Mouse (Mus musculus) forebrain, embryonic 13.5 days (tissue): ENCODE results near the gene Pla2g5. TPM values are rescaled to one million over a fixed set of nuclear protein-coding genes. Genes with fewer than 3 reads are reported as not detected.

Source experiments
- ATAC-seq: fragments of 200-750 bp; cut with Nextera tagmentation; 2 replicates; pipeline ENCODE4 v1.8.0; 2017
- H3K27ac ChIP-seq: fragments of 300-500 bp; sonication (generic); 2 replicates; pipeline ENCODE4 v1.5.1; 2015; ENCODE audit warnings: inconsistent platforms, mild to moderate bottlenecking, moderate library complexity
- H3K27me3 ChIP-seq: fragments of 300-500 bp; sonication (generic); 2 replicates; pipeline ENCODE4 v1.6.1; 2015; ENCODE audit warnings: mild to moderate bottlenecking, inconsistent platforms
- H3K36me3 ChIP-seq: fragments of 300-500 bp; sonication (generic); 2 replicates; pipeline ENCODE4 v1.6.1; 2015; ENCODE audit warnings: mild to moderate bottlenecking, inconsistent platforms; ENCODE audit not compliant: poor library complexity, severe bottlenecking
- H3K4me1 ChIP-seq: fragments of 300-500 bp; sonication (generic); 2 replicates; pipeline ENCODE4 v1.6.1; 2015; ENCODE audit warnings: inconsistent platforms
- H3K4me2 ChIP-seq: fragments of 300-500 bp; sonication (generic); 2 replicates; pipeline ENCODE4 v1.6.1; 2015; ENCODE audit warnings: inconsistent platforms, mild to moderate bottlenecking, moderate library complexity
- H3K4me3 ChIP-seq: fragments of 300-500 bp; sonication (generic); 2 replicates; pipeline ENCODE4 v1.5.1; 2015; ENCODE audit warnings: mild to moderate bottlenecking, inconsistent platforms
- H3K9ac ChIP-seq: fragments of 300-500 bp; sonication (generic); 2 replicates; pipeline ENCODE4 v1.6.1; 2015; ENCODE audit warnings: mild to moderate bottlenecking, inconsistent platforms
- H3K9me3 ChIP-seq: fragments of 300-500 bp; sonication (generic); replicated peaks from 2 replicates; pipeline ENCODE4 v1.6.1; 2016; ENCODE audit warnings: inconsistent platforms
- WGBS: fragments of 180-500 bp; shearing (Covaris S2); methylation state at CpG from one replicate; pipeline ENCODE4 v1.1.7; 2015; 5-methylcytosine and 5-hydroxymethylcytosine counted together
- polyA plus RNA-seq: library from polyadenylated mRNA; unstranded; fragments of >200 nt; fragmentation: Nextera tagmentation; extraction: Ambion mirVana; gene quantifications from 2 replicates; pipeline ENCODE4 v1.2.1, GENCODE M21; 2015

Pla2g5 gene
- polyA plus RNA-seq, 1 experiment from 2014 or later = 0.26 TPM

- WGBS = 85% methylated on average over 6 of the region's 6 CpGs
- no peak overlapping the region for H3K4me3 ChIP-seq
- no peak for ATAC-seq
Measured at GRCm38 (mm10) chr4:138817736-138818135, 45.5 kb downstream of the Pla2g5 start.

DNA sequence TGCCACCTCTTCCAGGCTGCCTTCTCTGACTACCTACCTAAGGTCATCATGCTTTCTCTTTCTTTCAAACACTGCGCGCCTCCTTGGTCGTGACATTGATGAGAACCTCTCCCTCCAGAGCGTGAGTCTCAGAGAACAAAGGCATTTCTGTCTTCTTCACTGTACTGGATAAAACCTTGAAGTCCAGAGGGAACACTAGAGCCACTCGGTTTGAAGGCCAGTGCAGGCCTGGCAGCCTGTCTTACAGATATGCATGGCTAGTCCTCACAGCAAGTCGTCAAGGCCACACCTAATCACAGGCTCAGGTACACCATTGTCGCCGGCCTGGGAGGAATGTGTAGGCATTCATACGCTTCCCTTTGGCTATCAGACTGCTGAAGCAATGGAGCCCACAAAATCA lies 47.1 kb downstream of the Pla2g5 start:
- H3K9ac ChIP-seq = no peak overlapping the region
- no peak overlapping the region for H3K4me2 ChIP-seq
- H3K27ac ChIP-seq = no peak overlapping the region
- no peak for ATAC-seq
- H3K27me3 ChIP-seq = no peaks in the 10 kb centered on the region
- 86% methylated on average over 9 of the region's 9 CpGs for WGBS
- no peaks in the 10 kb centered on the region for H3K9me3 ChIP-seq
- no peak overlapping the region for H3K4me3 ChIP-seq
- peaks cover 5% of the 10 kb centered on the region; the same call in 1 of the 2 replicates for H3K4me1 ChIP-seq
- no peaks in the 10 kb centered on the region for H3K36me3 ChIP-seq

More at GRCm38 (mm10) chr4:138817736-138818135, 45.5 kb downstream of the Pla2g5 start:
- H3K4me2 ChIP-seq = no peak overlapping the region
- no peaks in the 10 kb centered on the region for H3K27me3 ChIP-seq
- H3K4me1 ChIP-seq = peaks cover 5% of the 10 kb centered on the region; the same call in 1 of the 2 replicates
- no peak overlapping the region for H3K9ac ChIP-seq
- no peak overlapping the region for H3K27ac ChIP-seq
- peaks cover 6% of the 10 kb centered on the region for H3K9me3 ChIP-seq
- no peaks in the 10 kb centered on the region for H3K36me3 ChIP-seq

- 85% methylated on average over 7 of the region's 7 CpGs for WGBS
- Histone ChIP-seq H3K27me3 (no peaks in the 10 kb centered on the region), H3K4me2 (no peak overlapping the region), H3K9me3 (no peaks in the 10 kb centered on the region), H3K36me3 (no peaks in the 10 kb centered on the region), H3K4me1 (peaks cover 10% of the 10 kb centered on the region), H3K9ac (no peak overlapping the region), H3K27ac (no peak overlapping the region), H3K4me3 (no peak overlapping the region)
- ATAC-seq = no peak
Measured at GRCm38 (mm10) chr4:138806920-138807541, 56.3 kb downstream of the Pla2g5 start.

GRCm38 (mm10) chr4:138806160-138806559 lies 57.1 kb downstream of the Pla2g5 start:
- 88% methylated on average over 8 of the region's 8 CpGs for WGBS
- ATAC-seq = no peak
- peaks cover 10% of the 10 kb centered on the region for H3K4me1 ChIP-seq
- no peak overlapping the region for H3K27ac ChIP-seq
- H3K27me3 ChIP-seq = no peaks in the 10 kb centered on the region
- no peaks in the 10 kb centered on the region for H3K9me3 ChIP-seq
- no peak overlapping the region for H3K4me3 ChIP-seq
- H3K9ac ChIP-seq = no peak overlapping the region
- no peak overlapping the region for H3K4me2 ChIP-seq
- no peaks in the 10 kb centered on the region for H3K36me3 ChIP-seq

DNA sequence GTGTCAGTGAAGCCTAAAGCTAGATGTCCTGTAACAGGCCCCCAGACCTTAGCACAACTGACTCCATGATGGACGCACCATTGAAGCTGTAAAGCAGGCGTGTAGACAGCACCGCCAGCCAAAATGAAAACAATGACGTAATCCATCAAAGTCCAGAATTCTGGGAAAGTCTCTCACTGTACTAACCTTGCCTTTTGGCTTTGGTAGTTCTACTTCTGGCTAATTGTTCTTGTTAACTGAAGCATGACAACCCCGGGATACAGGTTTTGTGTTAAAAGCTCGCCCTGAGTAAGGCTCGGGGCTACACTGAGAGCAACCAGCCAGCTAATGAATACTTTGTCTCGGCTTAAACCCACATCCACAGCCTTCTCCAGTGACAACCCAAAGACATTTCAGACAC lies 58.0 kb downstream of the Pla2g5 start:
- Histone ChIP-seq H3K4me1 (peaks cover 10% of the 10 kb centered on the region), H3K4me2 (no peak overlapping the region), H3K4me3 (no peak overlapping the region), H3K36me3 (no peaks in the 10 kb centered on the region), H3K27me3 (no peaks in the 10 kb centered on the region), H3K27ac (no peak overlapping the region), H3K9me3 (no peaks in the 10 kb centered on the region), H3K9ac (no peak overlapping the region)
- ATAC-seq = no peak
- WGBS = 18% methylated on average over 8 of the region's 8 CpGs

DNA sequence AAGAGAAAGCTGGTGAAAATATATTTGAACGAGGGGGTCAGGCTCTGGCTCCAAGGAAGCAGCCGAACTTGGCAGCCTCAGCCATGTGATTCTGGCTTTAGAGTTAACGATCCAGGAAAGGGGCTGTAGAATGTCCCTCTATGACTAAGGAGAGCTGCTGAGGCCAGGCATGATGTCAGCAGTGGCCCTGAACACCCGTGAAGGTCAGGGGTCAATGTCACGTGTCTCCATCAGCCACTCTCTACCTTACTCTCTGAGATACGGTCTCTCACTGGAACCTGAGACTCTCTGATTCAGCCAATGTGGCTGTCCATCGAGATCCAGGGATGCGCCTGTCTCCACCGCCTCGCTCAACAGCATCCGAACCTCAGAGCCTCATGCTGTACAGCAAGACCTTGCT lies 60.4 kb downstream of the Pla2g5 start:
- H3K4me1 ChIP-seq = peaks cover 10% of the 10 kb centered on the region
- no peaks in the 10 kb centered on the region for H3K36me3 ChIP-seq
- no peak overlapping the region for H3K9ac ChIP-seq
- 86% methylated on average over 11 of the region's 11 CpGs for WGBS
- no peak for ATAC-seq
- no peaks in the 10 kb centered on the region for H3K9me3 ChIP-seq
- no peaks in the 10 kb centered on the region for H3K27me3 ChIP-seq
- H3K27ac ChIP-seq = no peak overlapping the region
- H3K4me2 ChIP-seq = no peak overlapping the region
- no peak overlapping the region for H3K4me3 ChIP-seq

DNA sequence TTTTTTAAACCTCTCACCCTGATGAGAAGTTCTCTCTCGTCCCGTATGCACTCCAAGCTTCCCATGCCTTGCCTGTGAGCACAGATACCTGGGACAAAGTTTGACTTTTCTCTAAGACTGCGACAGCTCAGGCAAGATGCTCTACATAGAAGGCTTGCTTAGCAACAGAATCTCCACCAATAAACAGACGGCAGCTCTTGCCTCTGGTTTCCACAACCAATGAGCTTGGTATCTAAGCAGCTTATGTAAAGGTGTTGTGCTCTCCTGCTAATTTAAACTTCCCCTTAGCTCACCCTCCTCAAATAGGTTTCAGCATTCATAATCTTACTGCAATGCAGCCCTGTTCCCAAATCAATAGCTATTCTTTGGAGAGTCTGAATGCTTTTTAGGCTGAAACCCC lies 61.7 kb downstream of the Pla2g5 start:
- Histone ChIP-seq H3K9ac (no peak overlapping the region), H3K36me3 (no peaks in the 10 kb centered on the region), H3K9me3 (no peaks in the 10 kb centered on the region), H3K4me2 (no peak overlapping the region), H3K4me3 (no peak overlapping the region), H3K4me1 (peaks cover 10% of the 10 kb centered on the region), H3K27ac (no peak overlapping the region), H3K27me3 (no peaks in the 10 kb centered on the region)
- WGBS = 88% methylated on average over 4 of the region's 4 CpGs
- no peak for ATAC-seq

GRCm38 (mm10) chr4:138800134-138800744 lies 63.0 kb downstream of the Pla2g5 start:
- Histone ChIP-seq H3K4me1 (peaks cover 4% of the 10 kb centered on the region), H3K4me3 (no peak overlapping the region), H3K9ac (no peak overlapping the region), H3K36me3 (no peaks in the 10 kb centered on the region), H3K4me2 (no peak overlapping the region), H3K27me3 (no peaks in the 10 kb centered on the region), H3K27ac (no peak overlapping the region), H3K9me3 (no peaks in the 10 kb centered on the region)
- no peak for ATAC-seq
- 86% methylated on average over 12 of the region's 12 CpGs for WGBS

GRCm38 (mm10) chr4:138797217-138797570 lies 66.1 kb downstream of the Pla2g5 start:
- no peak overlapping the region for H3K27ac ChIP-seq
- 84% methylated on average over 4 of the region's 4 CpGs for WGBS
- H3K4me3 ChIP-seq = no peak overlapping the region
- H3K4me1 ChIP-seq = no peaks in the 10 kb centered on the region
- no peaks in the 10 kb centered on the region for H3K36me3 ChIP-seq
- H3K9ac ChIP-seq = no peak overlapping the region
- H3K4me2 ChIP-seq = no peak overlapping the region
- H3K9me3 ChIP-seq = no peaks in the 10 kb centered on the region
- ATAC-seq = no peak
- H3K27me3 ChIP-seq = no peaks in the 10 kb centered on the region

- Histone ChIP-seq H3K27ac (no peak overlapping the region), H3K4me1 (no peaks in the 10 kb centered on the region), H3K4me2 (no peak overlapping the region), H3K36me3 (no peaks in the 10 kb centered on the region), H3K27me3 (no peaks in the 10 kb centered on the region), H3K4me3 (no peak overlapping the region), H3K9ac (no peak overlapping the region), H3K9me3 (no peaks in the 10 kb centered on the region)
- WGBS = 50% methylated on average over 6 of the region's 6 CpGs
- no peak for ATAC-seq
Measured at GRCm38 (mm10) chr4:138796513-138797216, 66.6 kb downstream of the Pla2g5 start.

GRCm38 (mm10) chr4:138794344-138794743 lies 68.9 kb downstream of the Pla2g5 start:
- ATAC-seq = no peak
- 85% methylated on average over 6 of the region's 6 CpGs for WGBS
- no peaks in the 10 kb centered on the region for H3K27me3 ChIP-seq
- no peak overlapping the region for H3K4me3 ChIP-seq
- H3K36me3 ChIP-seq = no peaks in the 10 kb centered on the region
- H3K9ac ChIP-seq = no peak overlapping the region
- no peaks in the 10 kb centered on the region for H3K4me1 ChIP-seq
- H3K9me3 ChIP-seq = no peaks in the 10 kb centered on the region
- no peak overlapping the region for H3K4me2 ChIP-seq
- no peak overlapping the region for H3K27ac ChIP-seq

- ATAC-seq = no peak
- Histone ChIP-seq H3K27ac (no peak overlapping the region), H3K9ac (no peak overlapping the region), H3K27me3 (no peaks in the 10 kb centered on the region), H3K4me2 (no peak overlapping the region), H3K36me3 (no peaks in the 10 kb centered on the region), H3K9me3 (no peaks in the 10 kb centered on the region), H3K4me3 (no peak overlapping the region), H3K4me1 (no peaks in the 10 kb centered on the region)
- 58% methylated on average over 2 of the region's 2 CpGs for WGBS
Measured at GRCm38 (mm10) chr4:138793276-138793675, 70.0 kb downstream of the Pla2g5 start.
